Mouse (Mus musculus): ENCODE data around the gene Srrt. TPM values are rescaled to one million over a fixed set of nuclear protein-coding genes. Genes with fewer than 3 reads are reported as not detected.

Srrt gene
- total RNA-seq, 2 experiments from 2014 or later = 381 to 409 TPM

DNA sequence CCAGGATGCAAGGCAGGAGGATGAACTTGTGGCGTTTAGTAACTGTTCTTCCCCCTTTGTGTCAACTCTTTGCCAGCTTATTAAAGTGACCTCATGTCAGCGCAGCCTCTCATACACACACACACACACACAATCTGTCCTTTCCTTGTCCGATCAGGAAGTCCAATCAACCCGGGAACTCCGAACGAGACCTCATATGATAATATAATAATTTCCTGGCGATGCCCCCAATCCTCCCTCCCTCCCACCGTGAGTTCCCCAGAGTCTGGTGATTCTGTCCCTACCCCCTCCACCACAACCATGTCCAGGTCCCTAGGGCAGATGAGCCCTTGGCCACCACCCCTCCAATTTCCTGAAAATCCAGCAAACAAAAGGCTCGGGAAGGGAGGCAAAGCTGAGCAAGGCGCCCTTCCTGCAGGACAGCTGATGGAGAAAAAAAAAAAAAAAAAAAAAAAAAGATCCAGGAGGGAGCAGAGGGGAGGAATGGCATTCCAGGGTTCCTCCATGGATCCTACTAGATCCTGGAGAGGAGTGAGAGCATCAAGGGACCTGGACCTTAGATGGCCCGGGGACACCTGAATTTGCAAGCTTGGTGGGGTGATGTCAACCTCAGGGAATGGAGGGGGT lies 31.3 kb upstream of the Srrt start:
- no peak for ATAC-seq (replicated peaks; ENCODE audit: low FRiP score, low TSS enrichment, poor library complexity, severe bottlenecking)

DNA sequence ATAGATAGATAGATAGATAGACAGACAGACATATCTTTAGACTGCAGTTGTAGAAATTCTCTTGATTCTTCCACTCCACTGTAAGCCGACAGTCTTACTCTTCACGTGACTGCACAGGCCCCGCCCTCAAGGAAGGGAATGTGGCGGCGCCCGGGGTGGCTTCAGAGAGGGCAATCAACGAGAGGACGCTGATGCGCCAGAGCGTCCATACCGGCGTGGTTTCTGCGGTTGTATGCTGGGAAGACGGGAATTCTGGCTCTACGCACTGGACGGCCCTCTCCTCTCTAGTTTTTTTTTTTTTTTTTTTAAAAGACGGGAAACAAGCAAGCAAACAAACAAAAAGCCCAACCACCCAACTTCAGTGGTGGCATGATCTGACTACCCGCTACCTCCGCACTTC lies 30.8 kb upstream of the Srrt start:
- peak; percentile 63 for ATAC-seq (replicated peaks; ENCODE audit: low FRiP score, low TSS enrichment, poor library complexity, severe bottlenecking)

DNA sequence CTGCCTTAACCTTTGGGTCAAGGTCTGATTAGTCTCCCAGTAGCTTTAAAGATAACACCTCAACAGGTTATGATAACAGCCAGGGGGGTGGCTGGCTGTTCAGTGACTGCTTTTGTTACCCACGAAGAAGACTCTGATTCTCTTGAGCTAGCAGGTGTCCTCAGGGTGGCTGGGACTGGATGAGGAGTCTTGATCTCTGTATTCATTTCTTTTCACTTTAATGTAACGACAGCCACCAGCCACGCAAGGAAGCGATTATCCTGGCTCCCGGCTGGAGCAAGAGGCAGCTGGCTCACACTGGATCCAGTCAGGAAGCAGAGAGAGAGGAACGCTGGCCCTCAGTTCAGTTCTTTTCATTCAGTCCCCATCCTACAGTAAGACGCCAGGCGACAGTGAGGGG lies 29.7 kb upstream of the Srrt start:
- ATAC-seq (replicated peaks; ENCODE audit: low FRiP score, low TSS enrichment, poor library complexity, severe bottlenecking) = no peak

DNA sequence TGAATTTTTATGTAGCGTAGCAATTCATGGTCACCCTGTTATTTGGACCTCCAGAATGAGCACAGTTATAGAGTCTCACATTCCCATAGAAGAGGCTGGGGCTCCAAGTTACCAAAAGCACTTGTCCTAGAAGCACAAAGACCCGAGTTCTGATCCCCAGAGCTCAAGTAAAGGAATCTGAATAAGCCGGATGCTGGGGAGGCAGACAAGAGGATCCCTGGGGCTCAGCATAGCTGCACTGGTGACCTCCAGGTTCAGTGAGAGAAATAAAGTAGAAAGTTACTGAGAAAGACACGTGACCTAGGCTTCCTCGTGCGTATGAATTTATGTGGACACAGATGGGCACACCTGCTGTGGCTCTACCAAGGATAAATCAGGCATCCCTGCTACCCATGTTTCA lies 27.6 kb upstream of the Srrt start:
- ATAC-seq (replicated peaks; ENCODE audit: low FRiP score, low TSS enrichment, poor library complexity, severe bottlenecking) = no peak

DNA sequence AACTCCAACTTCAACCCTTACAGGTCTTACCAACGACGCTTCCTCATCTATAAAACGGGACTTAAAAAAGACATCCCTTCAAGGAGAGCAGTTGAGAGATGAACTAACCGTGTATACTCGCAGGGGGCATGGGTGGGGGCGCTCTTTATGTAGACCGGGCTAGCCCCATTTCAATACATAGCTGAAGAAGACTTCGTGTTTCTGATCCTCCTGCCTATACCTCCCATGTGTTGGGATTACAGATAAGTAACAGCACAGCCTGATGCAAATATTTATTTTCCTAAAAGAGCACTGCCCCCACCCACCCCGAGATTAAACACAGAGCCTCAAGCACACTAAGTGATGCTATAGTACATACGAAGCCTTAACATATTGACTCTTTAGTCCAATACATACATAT lies 26.8 kb upstream of the Srrt start:
- no peak for ATAC-seq (replicated peaks; ENCODE audit: low FRiP score, low TSS enrichment, poor library complexity, severe bottlenecking)

DNA sequence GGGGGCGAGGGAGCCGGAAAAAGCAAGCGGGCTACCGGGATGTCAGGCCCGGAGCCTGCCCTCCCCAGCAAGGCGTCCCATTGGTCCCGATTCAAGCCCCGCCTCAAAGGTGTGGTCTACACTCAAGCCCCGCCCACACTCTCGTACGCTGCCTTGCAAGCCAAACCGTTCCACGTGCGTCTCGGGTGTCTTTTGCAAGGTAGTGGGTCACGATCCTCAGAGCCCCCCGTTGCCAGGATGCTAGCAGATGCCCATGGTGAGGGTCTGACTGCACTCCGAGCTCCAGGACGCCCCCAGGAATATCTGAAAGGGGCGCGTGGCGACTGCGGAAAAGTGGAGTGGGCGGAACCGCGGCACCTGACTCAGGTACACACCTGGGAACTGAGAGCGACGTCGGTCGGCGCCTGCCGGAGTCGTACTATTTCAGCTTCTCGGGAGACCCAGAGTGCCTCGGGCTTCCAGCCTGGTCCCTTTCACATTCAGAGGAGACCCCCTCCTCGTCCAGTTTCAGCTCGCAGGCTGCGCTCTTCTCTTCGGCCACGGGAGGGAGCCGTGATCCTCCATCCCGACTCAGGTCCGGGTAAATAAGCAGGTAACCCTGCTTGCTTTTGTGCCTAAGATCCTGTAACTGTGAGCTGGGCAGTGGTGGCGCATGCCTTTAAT lies 26.2 kb upstream of the Srrt start, which contains the start of gene Slc12a9:
Gene Slc12a9, minus strand, starts transcription at position 86 of the 663 bp plus-strand sequence.
- peak; percentile 95 for ATAC-seq (replicated peaks; ENCODE audit: low FRiP score, low TSS enrichment, poor library complexity, severe bottlenecking)

DNA sequence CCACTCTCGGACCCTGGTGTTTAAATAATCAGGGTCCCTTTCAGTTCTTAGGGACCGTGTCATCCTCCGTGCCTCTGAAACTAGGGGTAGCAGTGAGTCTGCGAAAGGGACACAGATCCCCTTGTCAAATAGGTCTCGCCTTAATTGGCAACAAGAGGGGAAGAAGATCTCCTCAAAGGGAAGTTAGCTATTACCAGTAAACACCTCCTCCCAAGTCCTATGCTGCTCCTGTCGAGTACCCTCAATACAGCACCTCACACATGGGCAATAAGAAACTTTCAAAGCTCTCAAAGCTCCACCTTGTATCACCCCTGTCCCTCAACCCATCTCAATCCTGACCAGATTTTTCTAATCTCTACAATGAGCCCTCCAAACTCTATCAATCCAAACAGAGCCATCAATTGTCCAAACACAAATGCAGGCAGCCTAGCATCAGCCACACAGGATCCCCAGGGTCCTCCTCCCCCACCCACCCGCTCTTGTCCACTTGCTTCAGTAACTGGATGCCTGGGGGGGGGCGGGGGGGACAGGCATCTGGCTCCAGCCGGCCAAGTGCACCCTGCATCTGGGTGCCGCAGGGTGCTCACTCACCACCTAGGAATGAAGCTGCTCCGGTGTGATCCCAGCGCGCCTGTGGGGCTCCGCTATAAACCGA lies 25.5 kb upstream of the Srrt start:
- no peak for ATAC-seq (replicated peaks; ENCODE audit: low FRiP score, low TSS enrichment, poor library complexity, severe bottlenecking)

DNA sequence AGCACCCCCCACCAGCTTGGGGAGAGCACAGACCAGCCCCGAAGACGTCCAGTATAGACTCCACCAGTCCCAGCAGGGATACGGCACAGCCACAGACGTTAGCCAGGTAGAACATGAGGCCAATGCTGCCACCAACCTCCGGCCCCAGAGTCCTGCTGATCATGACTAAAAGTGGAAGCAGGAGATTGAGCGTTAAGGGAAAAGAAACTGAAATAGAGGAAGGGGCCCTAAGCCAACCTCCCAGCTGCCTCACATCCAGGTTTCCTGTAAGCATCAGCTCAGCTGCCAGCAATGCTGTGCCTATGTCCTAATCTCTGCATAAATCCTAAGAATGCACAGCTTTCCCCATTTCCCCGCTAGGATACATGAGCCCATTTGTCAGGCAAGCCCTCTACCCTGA lies 23.4 kb upstream of the Srrt start:
- no peak for ATAC-seq (replicated peaks; ENCODE audit: low FRiP score, low TSS enrichment, poor library complexity, severe bottlenecking)

DNA sequence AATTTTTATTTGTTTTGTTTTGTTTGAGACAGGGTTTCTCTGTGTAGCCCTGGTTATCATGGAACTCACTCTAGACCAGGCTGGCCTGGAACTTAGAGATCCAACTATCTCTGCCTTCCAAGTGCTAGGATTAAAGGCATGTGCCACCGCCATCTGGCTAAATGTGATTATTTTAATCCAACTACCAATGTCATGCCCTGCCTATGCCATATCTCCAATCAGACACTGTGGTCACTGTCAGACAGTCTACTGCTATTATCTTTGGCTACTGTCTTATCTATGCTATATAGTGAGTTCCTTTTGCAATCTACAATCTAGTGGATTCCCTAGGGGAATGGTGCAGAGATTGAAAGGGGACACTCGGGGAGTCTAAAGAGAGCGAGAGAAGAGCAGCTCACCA lies 13.5 kb upstream of the Srrt start:
- peak; percentile 70 for ATAC-seq (replicated peaks; ENCODE audit: low FRiP score, low TSS enrichment, poor library complexity, severe bottlenecking)

DNA sequence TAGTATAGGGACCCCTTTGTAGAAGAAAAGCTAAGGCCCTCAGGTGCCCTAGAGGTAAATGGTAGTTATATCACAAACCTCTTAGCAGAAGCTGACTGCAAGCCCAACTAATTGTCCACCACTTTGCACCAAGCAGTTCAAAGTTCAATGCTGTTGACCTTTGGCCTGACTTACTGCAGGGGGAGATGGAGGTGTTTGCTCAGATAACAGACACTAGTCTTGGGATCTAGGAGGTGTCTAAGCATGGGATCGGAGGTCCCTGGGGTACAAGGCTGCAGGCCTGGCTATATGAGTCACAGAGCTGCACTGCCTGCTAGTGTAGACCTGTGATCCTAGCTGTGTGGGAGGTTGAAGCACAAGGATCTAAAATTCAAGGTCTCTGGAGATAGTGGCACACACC lies 11.1 kb upstream of the Srrt start:
- ATAC-seq (replicated peaks; ENCODE audit: low FRiP score, low TSS enrichment, poor library complexity, severe bottlenecking) = no peak

DNA sequence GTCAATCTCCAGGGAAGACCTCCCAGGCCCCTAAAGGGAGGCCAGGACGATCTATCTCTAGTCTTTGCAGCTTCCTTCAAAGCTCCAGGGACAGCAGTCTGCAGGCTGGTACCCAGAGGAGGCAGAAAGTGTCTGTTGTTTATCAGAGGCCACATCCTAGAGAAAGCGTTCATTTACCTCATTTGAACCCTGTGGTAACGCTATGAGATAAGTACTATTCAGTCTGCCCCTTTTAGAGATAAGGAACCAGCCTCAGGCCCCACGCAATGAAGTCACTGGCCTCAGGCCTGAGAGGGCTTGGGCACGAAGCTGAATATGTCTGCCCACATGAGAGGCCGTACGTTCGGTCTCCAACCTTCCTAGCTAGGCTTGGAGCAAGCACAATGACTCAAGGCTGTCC lies 9.9 kb upstream of the Srrt start:
- ATAC-seq (replicated peaks; ENCODE audit: low FRiP score, low TSS enrichment, poor library complexity, severe bottlenecking) = peak; percentile 28; the same call in 1 of the 2 replicates

DNA sequence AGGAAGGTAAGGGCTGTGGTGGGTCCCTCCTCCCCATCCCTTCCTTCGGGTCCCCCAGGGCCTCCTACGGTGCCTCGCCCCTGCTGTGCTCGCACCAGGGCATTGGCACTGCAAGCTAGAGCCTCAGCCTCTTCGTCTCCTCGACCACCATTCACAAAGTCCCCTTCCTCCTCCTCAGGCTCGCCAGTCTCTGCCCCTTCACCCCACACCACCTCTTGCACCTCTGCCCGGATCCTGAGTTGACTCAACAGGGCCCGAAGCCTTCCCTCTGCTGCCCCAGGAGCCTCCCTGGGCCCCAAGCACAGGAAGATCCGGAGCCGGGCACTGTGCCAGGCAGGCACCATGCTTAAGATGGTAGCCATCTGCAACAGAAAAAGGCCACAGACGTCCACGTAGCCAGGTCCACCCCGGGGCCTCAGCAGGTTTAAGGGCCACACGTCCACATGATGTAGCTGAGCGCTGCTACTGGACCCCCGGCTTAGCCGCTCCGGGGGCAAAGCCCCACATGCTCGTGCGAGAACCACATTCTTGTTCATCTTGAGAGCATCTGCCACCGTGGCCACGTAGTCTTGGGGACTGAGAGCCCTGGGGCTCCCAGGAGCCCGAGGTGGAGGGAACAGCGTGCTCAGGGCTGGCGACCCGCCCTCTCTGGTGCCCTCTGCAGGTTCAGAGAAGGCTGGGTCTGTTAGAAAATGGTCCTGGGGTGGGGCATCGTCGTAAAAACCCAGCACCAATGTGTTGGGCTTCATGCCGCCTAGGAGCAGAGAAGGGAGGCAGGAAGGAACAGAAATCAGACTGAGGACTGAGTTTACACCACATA lies 7.8 kb upstream of the Srrt start:
- peak; percentile 74 for ATAC-seq (replicated peaks; ENCODE audit: low FRiP score, low TSS enrichment, poor library complexity, severe bottlenecking)

DNA sequence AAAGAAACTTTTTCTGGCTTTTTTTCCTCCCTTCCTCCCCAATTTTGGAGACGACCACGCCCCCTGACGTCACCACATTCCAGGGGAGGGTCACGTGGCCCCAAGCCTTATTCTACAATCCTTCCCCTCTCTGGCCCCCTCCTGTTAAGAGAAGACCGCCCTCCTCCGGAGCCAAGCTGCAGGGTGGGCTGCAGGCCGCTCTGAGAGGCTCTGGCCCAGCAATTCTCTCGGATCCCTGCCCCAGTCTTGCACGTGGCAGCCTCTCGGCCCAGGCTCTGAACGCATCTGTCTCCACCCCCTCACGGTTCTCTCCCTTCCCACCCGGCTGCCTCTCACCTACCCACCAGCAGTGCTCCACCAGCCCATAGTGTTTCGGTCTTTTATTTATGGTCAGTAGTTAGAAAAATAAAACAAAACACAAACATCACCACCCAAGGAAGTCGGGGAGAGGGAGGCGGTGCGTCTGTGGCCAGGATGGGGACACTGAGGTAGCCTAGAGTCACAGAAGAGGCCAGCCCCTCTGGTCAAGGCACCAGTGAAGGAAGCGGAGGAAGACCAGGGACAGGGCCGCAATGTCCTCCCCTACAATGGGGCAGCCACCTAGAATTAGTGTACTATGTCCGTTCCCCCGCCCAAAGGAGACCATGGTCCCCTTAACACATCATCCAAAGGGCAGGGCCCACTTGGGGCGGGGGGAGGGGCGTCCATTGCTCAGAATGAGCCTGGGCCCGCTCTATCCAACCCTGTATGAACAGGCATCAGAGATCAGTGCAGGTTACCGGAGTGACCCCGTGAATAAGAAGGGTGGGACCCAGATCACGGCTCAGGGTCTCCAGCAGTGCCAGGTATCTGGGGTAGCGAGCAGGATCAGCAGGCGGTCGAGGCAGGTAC lies 7.0 kb upstream of the Srrt start, which contains the start of gene Trip6:
Gene Trip6, minus strand, starts transcription at position 212 of the 891 bp plus-strand sequence.
- peak; percentile 38 for ATAC-seq (replicated peaks; ENCODE audit: low FRiP score, low TSS enrichment, poor library complexity, severe bottlenecking)

DNA sequence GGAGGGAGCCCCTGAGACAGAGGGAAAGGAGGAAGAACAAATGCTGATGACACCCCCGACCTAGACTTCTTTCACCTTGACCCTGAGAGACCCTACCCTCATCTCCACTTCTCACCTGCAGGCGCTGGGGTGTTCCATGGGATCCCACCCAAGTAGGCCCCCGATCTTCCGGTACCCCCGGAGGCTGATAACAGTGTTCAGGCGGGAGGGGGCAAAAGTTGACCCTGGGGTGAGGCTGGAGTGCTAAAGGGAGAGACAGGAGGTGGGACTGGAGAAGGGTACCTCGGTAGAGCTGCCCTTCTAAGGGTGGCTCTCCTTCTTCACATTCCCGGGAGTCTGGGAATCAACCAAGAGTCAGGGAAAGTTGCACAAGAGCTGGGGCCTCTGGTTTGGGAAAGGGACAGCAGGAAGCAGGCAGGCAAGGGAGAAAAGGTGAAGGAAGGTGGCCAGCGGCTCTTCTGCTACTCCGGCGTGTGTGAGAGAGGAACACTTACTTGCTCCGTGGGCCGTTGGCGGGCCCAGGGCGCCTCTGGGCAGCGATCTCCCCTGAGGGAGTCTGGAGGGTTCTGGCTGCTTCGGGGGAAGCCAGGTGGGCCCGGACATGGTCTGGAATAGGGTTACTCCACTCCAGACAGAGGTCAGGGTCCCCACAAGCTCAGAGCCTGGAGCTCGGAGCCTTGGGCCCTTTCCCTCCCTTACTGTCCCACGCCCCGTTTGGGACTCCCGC lies 6.2 kb upstream of the Srrt start:
- ATAC-seq (replicated peaks; ENCODE audit: low FRiP score, low TSS enrichment, poor library complexity, severe bottlenecking) = peak; percentile 31

DNA sequence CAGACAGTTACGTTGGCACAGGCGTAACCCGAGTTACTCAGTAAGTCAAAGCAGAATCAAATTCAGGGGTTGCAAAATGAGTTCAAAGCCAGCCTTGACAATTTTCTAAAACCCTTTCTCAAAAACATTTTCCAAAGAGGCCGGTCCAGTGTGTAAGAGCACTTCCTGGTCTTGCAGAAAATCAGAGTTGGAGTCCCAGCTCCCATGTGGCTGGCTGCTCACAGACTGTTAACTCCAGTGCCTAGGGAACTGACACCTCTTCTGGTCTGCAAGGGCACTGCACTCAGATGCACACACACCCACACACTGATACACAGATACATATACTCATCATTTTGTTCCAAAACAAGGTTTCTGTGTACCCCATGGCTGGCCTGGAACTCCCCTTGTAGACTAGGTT lies 882 bp upstream of the Srrt start:
- no peak for ATAC-seq (replicated peaks; ENCODE audit: low FRiP score, low TSS enrichment, poor library complexity, severe bottlenecking)

DNA sequence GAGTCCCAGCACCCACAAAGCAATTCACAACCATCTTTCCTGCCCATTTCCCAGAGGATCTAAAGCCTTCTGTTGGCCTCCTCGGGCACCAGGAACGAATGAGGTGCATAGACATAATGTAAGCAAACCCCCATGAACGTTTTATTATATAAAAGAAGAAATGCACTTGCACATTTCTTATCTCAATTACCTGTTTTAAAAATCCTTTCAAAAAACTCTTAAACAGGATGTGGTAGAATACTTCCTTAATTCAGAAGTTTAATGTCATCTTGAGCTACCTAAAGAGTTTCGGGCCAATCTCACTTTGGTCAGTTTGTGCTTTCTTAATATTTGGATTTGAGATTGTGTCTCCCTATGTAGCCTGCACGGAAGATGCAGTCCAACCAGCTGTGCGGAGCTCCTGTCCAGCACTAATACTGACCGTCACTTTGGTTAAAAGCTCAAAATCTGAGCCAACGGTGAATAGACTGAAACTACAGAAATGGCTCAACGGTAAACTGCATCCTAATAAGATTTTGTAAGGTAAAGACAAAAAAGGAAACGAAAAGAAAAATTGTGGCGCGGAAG lies 952 bp downstream of the Srrt start:
- no peak for ATAC-seq (replicated peaks; ENCODE audit: low FRiP score, low TSS enrichment, poor library complexity, severe bottlenecking)

DNA sequence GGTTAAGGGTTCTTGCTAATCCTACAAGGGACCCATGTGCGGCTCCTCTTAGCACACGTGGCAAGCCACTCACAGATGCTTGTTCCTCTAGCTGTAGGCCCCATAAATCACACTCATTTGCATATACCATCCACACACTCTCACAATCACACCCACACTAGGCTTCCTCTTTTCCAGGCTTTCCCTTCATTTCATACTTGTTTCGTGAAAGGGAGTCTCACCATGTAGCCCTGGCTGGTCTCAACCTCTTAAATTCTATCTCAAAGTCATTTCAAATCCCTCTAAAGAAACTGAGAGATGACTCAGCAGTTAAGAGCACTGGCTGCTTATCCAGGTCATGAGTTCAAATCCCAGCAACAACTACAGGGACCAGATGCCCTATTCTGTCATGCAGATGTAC lies 1.7 kb downstream of the Srrt start:
- ATAC-seq (replicated peaks; ENCODE audit: low FRiP score, low TSS enrichment, poor library complexity, severe bottlenecking) = no peak

DNA sequence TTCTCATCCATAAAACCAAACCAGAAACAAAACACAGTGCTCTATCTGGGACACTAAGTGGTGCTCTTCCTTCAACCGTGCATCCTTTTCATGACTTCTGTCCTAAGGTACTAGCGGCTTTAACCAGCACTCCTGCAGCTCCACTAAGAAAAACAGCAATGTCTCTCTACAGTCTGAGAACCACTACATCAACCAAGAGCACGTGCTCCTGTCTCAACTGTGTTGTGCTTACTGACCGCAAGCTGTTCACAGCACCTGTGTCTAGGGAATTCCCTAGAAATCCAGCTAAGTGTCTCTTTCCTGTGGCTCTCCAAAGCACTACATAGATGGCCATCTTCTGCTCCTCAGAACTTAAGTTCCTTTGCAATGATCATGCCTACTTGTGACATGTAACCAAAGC lies 2.7 kb downstream of the Srrt start:
- no peak for ATAC-seq (replicated peaks; ENCODE audit: low FRiP score, low TSS enrichment, poor library complexity, severe bottlenecking)

Measured in megakaryocyte-erythroid progenitor cell, adult 5-6 weeks (primary cell).